Mouse (Mus musculus): Measurements from ENCODE around the gene Dand5. TPM values are rescaled to one million over a fixed set of nuclear protein-coding genes. Genes with fewer than 3 reads are reported as not detected.

Dand5 gene
- polyA plus RNA-seq, 1 experiment = 2.2 TPM

DNA sequence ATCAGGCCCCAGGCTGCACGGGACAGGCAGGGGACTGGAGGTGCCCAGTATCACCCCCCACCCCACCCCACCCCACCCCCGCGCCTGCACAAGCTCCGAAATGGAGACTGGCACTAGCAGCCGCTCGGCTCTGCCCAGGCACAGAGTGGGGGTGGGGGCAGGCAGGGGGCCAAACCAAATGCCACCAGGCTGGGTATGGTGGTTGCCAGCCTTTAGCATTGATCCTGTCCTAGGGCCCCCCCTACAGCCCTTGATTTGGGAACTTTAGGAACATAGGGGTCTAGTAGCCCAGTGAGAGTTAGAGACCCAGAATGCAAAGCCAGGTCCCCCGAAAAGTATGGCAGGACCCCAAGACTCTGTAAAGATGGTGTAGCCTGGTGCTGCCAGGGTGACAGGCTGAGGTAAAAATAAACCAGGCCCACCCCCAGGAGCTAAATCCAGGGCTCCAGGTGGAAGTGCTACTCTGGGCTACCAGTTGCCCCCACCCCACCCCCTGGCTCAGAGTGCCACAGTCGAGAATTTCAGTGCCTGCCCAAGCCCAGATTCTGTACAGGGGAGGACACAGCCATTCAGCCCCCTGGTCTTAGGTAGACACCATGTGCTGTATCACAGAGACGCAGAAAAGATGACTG is 32.7 kb downstream of the Dand5 start:
- Histone ChIP-seq H3K27me3 (ENCODE audit: control insufficient read depth, insufficient read depth, low read length) (no peaks in the 10 kb centered on the region), H3K4me3 (ENCODE audit: control insufficient read depth, insufficient read depth, low read length) (no peak overlapping the region), H3K36me3 (ENCODE audit: control insufficient read depth, insufficient read depth, low read length) (no peaks in the 10 kb centered on the region), H3K4me1 (replicated peaks; ENCODE audit: control insufficient read depth, insufficient read depth, low read length) (no peaks in the 10 kb centered on the region), H3K27ac (ENCODE audit: control insufficient read depth, insufficient read depth, low read length) (no peak overlapping the region)
- no peak for TF ChIP-seq CTCF (IDR thresholded peaks at IDR 0.05; ENCODE audit: borderline replicate concordance, control insufficient read depth, extremely low read depth, insufficient read depth, low read length, poor library complexity)
- no peak for TF ChIP-seq POLR2A (IDR thresholded peaks at IDR 0.05; ENCODE audit: control insufficient read depth, extremely low read depth, insufficient read depth, low read length, poor library complexity)
- WGBS = 96% methylated on average over 9 of the region's 9 CpGs
- DNase-seq = no peak

DNA sequence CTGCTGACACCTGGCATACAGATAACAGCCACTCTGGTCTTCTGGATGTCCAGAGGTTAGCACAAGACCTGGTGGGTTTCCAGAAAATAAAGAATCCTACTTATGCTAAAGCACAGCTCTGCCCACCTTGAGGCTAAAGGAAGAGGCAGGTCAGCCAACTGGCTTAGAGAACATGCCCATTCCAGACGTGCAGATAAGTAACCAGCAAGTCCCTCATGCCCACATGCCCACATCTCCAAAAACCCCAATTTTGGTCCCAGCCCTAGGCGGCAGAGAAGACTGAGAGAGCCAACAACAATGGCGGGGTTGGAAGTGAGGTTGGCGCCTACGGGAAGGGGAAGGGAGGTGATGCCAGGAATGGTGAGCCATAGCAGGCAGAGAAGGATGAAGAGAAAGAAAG is 33.3 kb downstream of the Dand5 start:
- no peaks in the 10 kb centered on the region for H3K4me1 ChIP-seq (replicated peaks; ENCODE audit: control insufficient read depth, insufficient read depth, low read length)
- H3K36me3 ChIP-seq (ENCODE audit: control insufficient read depth, insufficient read depth, low read length) = no peaks in the 10 kb centered on the region
- TF ChIP-seq POLR2A (IDR thresholded peaks at IDR 0.05; ENCODE audit: control insufficient read depth, extremely low read depth, insufficient read depth, low read length, poor library complexity) = no peak
- TF ChIP-seq CTCF (IDR thresholded peaks at IDR 0.05; ENCODE audit: borderline replicate concordance, control insufficient read depth, extremely low read depth, insufficient read depth, low read length, poor library complexity) = no peak
- WGBS = 89% methylated on average over 5 of the region's 5 CpGs
- no peak overlapping the region for H3K27ac ChIP-seq (ENCODE audit: control insufficient read depth, insufficient read depth, low read length)
- H3K27me3 ChIP-seq (ENCODE audit: control insufficient read depth, insufficient read depth, low read length) = peaks cover 2% of the 10 kb centered on the region; the same call in 1 of the 2 replicates
- no peak overlapping the region for H3K4me3 ChIP-seq (ENCODE audit: control insufficient read depth, insufficient read depth, low read length)
- no peak for DNase-seq

- DNase-seq = no peak
- Histone ChIP-seq H3K4me3 (ENCODE audit: control insufficient read depth, insufficient read depth, low read length) (no peak overlapping the region), H3K27me3 (ENCODE audit: control insufficient read depth, insufficient read depth, low read length) (peaks cover 5% of the 10 kb centered on the region; the same call in 1 of the 2 replicates), H3K36me3 (ENCODE audit: control insufficient read depth, insufficient read depth, low read length) (no peaks in the 10 kb centered on the region), H3K27ac (ENCODE audit: control insufficient read depth, insufficient read depth, low read length) (no peak overlapping the region), H3K4me1 (replicated peaks; ENCODE audit: control insufficient read depth, insufficient read depth, low read length) (no peaks in the 10 kb centered on the region)
- no peak for TF ChIP-seq POLR2A (IDR thresholded peaks at IDR 0.05; ENCODE audit: control insufficient read depth, extremely low read depth, insufficient read depth, low read length, poor library complexity)
- no peak for TF ChIP-seq CTCF (IDR thresholded peaks at IDR 0.05; ENCODE audit: borderline replicate concordance, control insufficient read depth, extremely low read depth, insufficient read depth, low read length, poor library complexity)
- 89% methylated on average over 11 of the region's 11 CpGs for WGBS
These were observed 33.7 kb downstream of the Dand5 start for GRCm38 (mm10) chr8:84788896-84789295.

DNA sequence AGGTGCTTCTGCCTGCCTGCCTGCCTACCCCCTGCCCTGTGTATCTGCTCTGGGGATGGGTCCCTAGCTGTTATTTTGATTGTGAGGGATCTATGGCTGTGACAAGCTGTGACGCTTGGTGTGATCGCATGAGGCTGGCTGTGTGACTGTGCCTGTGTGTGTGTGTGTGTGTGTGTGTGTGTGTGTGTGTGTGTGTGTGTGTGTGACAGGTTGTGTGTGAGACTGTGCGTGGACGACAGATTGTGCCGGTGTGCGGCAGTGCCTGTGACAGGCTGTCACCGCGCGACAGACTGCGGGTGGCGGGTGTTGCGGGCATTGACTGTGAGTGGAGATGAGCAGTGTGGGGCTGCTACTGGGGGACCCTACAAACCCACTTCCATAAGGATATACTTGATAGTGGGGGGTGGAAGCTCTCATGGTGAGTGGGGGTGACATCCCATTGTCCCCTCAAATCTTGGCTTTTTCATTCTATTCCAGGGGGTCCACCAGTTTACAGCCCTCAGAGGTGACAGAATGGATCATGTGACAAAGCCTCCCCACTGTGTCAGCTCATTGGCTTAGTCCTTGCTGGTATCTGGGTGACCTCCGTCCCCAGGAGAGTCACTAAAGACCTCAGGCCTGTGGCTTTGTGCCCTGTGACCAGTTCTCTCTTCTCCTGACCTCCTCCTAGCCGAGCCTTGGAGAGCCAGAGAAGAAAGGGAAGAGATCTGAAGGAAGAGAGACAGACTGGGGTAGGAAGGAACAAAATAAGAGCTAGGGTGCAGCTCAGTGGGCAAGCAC is 34.9 kb downstream of the Dand5 start:
- H3K36me3 ChIP-seq (ENCODE audit: control insufficient read depth, insufficient read depth, low read length) = no peaks in the 10 kb centered on the region
- WGBS = 94% methylated on average over 10 of the region's 14 CpGs
- H3K27ac ChIP-seq (ENCODE audit: control insufficient read depth, insufficient read depth, low read length) = no peak overlapping the region
- no peak for DNase-seq
- peaks cover 7% of the 10 kb centered on the region; the same call in 1 of the 2 replicates for H3K27me3 ChIP-seq (ENCODE audit: control insufficient read depth, insufficient read depth, low read length)
- TF ChIP-seq POLR2A (IDR thresholded peaks at IDR 0.05; ENCODE audit: control insufficient read depth, extremely low read depth, insufficient read depth, low read length, poor library complexity) = no peak
- TF ChIP-seq CTCF (IDR thresholded peaks at IDR 0.05; ENCODE audit: borderline replicate concordance, control insufficient read depth, extremely low read depth, insufficient read depth, low read length, poor library complexity) = no peak
- no peaks in the 10 kb centered on the region for H3K4me1 ChIP-seq (replicated peaks; ENCODE audit: control insufficient read depth, insufficient read depth, low read length)
- H3K4me3 ChIP-seq (ENCODE audit: control insufficient read depth, insufficient read depth, low read length) = no peak overlapping the region

DNA sequence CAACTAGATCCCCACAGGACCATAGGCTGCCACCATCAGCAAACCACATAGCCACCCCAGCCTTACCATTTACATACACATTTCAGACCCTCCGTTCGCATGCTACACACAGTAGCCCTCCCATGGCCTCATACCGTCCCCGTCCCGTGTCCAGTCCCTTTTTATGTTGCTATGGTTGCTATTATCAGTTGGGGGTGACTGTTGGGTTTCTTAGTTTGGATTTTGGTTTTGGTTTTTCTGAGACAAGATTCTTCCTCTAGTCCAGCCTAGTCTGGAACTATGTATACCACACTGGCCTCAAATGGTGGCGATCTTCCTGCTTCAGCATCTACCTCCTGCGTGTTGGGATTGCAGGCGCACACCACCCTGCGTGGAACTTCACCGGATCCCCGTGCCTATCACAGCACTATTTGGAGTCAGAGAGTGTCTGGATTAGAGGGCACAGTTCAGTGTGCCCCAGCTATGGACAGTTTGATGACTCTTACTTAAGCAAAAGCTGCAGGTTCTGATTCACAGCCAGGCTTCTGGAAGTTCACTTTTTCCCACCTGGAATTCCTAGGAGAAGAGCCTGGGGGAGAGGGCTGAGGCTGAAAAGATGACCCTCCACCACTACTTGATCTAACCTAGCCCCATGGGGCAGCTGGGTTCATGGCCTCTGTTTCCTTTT is 35.7 kb downstream of the Dand5 start:
- WGBS = 96% methylated on average over 11 of the region's 11 CpGs
- no peak overlapping the region for H3K27ac ChIP-seq (ENCODE audit: control insufficient read depth, insufficient read depth, low read length)
- no peak for DNase-seq
- no peak overlapping the region for H3K4me3 ChIP-seq (ENCODE audit: control insufficient read depth, insufficient read depth, low read length)
- no peaks in the 10 kb centered on the region for H3K36me3 ChIP-seq (ENCODE audit: control insufficient read depth, insufficient read depth, low read length)
- no peak for TF ChIP-seq POLR2A (IDR thresholded peaks at IDR 0.05; ENCODE audit: control insufficient read depth, extremely low read depth, insufficient read depth, low read length, poor library complexity)
- peaks cover 7% of the 10 kb centered on the region; the same call in 1 of the 2 replicates for H3K27me3 ChIP-seq (ENCODE audit: control insufficient read depth, insufficient read depth, low read length)
- no peaks in the 10 kb centered on the region for H3K4me1 ChIP-seq (replicated peaks; ENCODE audit: control insufficient read depth, insufficient read depth, low read length)

DNA sequence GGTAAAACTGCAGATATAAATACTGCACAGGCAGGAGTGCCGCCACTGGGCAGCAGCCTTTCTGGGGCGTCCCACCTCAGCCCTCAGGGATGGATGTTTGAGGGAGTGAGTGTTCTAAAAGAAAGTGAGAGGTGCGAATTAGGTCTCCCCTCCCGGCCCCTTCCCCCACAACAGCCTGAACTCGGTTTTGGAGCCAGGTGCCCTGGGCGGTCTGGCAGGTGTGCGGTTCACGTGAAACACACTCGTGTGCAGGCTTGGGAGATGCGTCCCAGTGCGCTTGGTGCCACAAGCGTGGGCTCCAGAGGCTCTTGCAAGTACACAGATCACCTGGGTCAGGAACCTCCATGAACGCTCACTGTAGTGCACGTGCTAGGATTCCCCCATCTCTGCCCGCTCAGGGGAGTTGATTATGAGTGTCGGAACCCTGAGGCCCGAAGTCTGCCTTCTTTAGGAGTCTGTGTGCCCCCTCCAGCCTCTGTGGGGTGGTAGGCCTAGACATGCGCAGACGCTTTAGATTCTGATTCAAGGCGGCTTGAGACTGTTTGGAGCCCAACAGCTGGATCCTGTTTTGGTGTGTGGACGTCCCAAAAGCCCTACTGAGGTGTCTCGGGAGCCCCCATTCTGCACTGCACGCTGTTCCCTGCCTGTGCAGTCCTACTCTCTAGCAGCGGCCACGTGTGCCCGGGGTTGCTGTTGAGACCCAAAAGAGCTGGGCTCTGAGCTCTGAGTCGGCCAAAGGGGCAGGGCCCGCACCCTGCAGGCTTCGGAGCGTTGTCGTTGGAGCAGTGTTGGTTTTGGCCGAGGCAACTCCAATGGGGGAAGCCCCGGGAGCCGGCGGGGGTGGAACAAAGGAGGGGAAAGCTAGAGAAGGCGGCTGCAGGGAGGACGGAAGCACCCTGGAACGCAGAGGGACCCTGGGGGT is 36.6 kb downstream of the Dand5 start:
- no peaks in the 10 kb centered on the region for H3K4me1 ChIP-seq (replicated peaks; ENCODE audit: control insufficient read depth, insufficient read depth, low read length)
- TF ChIP-seq CTCF (IDR thresholded peaks at IDR 0.05; ENCODE audit: borderline replicate concordance, control insufficient read depth, extremely low read depth, insufficient read depth, low read length, poor library complexity) (no peak), POLR2A (IDR thresholded peaks at IDR 0.05; ENCODE audit: control insufficient read depth, extremely low read depth, insufficient read depth, low read length, poor library complexity) (no peak)
- H3K27me3 ChIP-seq (ENCODE audit: control insufficient read depth, insufficient read depth, low read length) = peaks cover 7% of the 10 kb centered on the region; the same call in 1 of the 2 replicates
- H3K27ac ChIP-seq (ENCODE audit: control insufficient read depth, insufficient read depth, low read length) = no peak overlapping the region
- H3K4me3 ChIP-seq (ENCODE audit: control insufficient read depth, insufficient read depth, low read length) = no peak overlapping the region
- H3K36me3 ChIP-seq (ENCODE audit: control insufficient read depth, insufficient read depth, low read length) = no peaks in the 10 kb centered on the region
- WGBS = 86% methylated on average over 38 of the region's 38 CpGs
- DNase-seq = no peak
